Mouse (Mus musculus): ENCODE measurements around the gene Pkd1. TPM values are rescaled to one million over a fixed set of nuclear protein-coding genes. Genes with fewer than 3 reads are reported as not detected.

The Pkd1 gene
- polyA plus RNA-seq, 1 experiment, result 31.6 TPM

DNA sequence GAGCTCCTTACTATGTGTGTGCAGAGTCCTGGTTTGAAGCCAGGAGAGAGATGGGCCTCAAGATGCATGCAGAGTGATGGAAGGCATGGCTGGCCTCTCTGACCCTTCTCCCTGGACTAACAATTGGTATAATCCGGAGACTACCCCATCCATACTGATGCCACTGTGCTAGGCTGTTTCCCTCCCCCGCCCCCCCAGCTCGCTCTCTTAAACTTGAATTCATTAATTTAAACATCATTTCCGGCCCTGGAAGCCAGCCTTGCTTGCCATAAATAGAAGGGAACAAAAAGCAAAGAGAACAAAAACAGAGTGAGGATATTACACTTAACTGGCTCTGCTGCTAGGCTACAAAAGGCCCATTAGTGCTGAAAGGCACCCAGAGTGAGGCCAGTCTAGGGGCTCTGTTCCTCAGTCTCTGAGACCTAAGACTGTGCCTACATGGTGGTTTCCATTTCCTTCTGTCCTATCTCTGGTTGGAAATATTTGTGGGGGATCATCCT lies 9.0 kb downstream of the Pkd1 start:
- no peak overlapping the region for H3K27ac ChIP-seq (ENCODE audit: control insufficient read depth, insufficient read depth, low read depth, low read length)
- no peak overlapping the region for H3K4me3 ChIP-seq (ENCODE audit: control insufficient read depth, low read depth, low read length)
- TF ChIP-seq POLR2A (IDR thresholded peaks at IDR 0.05; ENCODE audit: control insufficient read depth, low read depth, low read length), result no peak

DNA sequence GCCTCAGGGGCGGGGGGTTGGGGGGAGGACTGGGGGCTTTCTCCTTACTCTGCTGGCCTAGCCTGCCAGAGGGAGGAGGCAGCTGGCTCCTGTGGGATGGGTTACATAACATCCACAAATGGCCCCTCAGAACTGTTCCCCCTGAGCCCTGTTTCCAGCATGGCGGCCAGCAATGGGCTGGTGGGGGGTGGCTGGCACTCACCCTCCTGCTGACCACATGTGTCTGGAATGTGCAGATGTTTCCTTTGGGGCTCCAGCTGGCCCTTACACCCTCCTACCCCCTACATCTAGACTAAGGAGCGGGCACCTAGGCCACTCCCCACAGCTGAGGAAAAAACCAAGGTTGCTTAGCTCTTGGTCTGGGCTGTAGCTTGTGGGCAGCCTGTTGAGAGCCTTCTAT lies 9.5 kb downstream of the Pkd1 start:
- Histone ChIP-seq H3K4me3 (ENCODE audit: control insufficient read depth, low read depth, low read length) (no peak overlapping the region), H3K27me3 (ENCODE audit: control insufficient read depth, insufficient read depth, low read length) (no peaks in the 10 kb centered on the region), H3K4me1 (ENCODE audit: control insufficient read depth, insufficient read depth, low read length) (no peaks in the 10 kb centered on the region), H3K36me3 (ENCODE audit: control insufficient read depth, insufficient read depth, low read length) (no peaks in the 10 kb centered on the region), H3K27ac (ENCODE audit: control insufficient read depth, insufficient read depth, low read depth, low read length) (no peak overlapping the region; the same call in 1 of the 2 replicates)
- no peak for TF ChIP-seq POLR2A (IDR thresholded peaks at IDR 0.05; ENCODE audit: control insufficient read depth, low read depth, low read length)
- TF ChIP-seq CTCF (IDR thresholded peaks at IDR 0.05; ENCODE audit: control insufficient read depth, insufficient read depth, insufficient replicate concordance, low read depth, low read length), result no peak

More for the DNA sequence above, 9.0 kb downstream of the Pkd1 start:
- Histone ChIP-seq H3K27me3 (ENCODE audit: control insufficient read depth, insufficient read depth, low read length) (no peaks in the 10 kb centered on the region), H3K36me3 (ENCODE audit: control insufficient read depth, insufficient read depth, low read length) (no peaks in the 10 kb centered on the region), H3K4me1 (ENCODE audit: control insufficient read depth, insufficient read depth, low read length) (no peaks in the 10 kb centered on the region)

DNA sequence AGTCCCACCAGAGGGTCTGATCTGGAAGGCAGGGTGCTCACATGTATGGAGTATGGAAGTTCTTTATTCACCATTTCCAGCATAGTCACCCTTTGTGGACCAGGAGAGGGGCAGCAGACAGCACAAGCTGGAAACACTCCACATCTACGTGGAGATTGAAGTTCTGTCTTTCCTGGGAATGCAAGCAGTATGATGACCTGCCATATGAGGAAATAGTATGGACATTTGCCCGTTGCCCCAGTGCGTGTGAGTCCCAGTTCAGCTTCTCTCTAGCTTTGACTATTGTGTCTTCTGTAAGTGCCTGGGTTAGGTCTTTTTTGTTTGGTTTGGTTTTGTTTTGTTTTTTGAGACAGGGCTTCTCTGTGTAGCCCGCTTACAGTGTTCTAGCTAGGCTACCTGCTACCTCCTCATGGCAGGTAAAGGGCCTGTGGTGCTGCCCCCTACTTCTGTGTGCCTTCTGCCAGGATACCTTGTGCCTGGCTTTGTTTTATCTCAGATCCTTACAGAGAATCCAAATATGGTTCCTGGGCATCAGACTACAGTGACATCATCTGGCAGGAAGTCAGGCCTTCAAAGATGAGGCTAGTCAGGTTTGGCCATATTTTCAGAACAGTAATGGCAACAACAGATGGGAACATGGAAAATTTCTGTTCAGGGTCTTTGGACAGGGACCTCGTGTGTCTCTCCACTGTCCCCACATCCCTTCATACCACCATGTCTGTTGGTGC lies 10.8 kb downstream of the Pkd1 start:
- no peak overlapping the region for H3K4me3 ChIP-seq (ENCODE audit: control insufficient read depth, low read depth, low read length)

GRCm38 (mm10) chr17:24561592-24561991 lies 12.0 kb downstream of the Pkd1 start:
- TF ChIP-seq CTCF (IDR thresholded peaks at IDR 0.05; ENCODE audit: control insufficient read depth, insufficient read depth, insufficient replicate concordance, low read depth, low read length) (no peak), POLR2A (IDR thresholded peaks at IDR 0.05; ENCODE audit: control insufficient read depth, low read depth, low read length) (no peak)
- no peaks in the 10 kb centered on the region; the same call in 1 of the 2 replicates for H3K36me3 ChIP-seq (ENCODE audit: control insufficient read depth, insufficient read depth, low read length)
- no peak overlapping the region for H3K4me3 ChIP-seq (ENCODE audit: control insufficient read depth, low read depth, low read length)
- no peaks in the 10 kb centered on the region for H3K4me1 ChIP-seq (ENCODE audit: control insufficient read depth, insufficient read depth, low read length)
- no peaks in the 10 kb centered on the region for H3K27me3 ChIP-seq (ENCODE audit: control insufficient read depth, insufficient read depth, low read length)
- H3K27ac ChIP-seq (ENCODE audit: control insufficient read depth, insufficient read depth, low read depth, low read length), result no peak overlapping the region

More for the DNA sequence above, 10.8 kb downstream of the Pkd1 start:
- Histone ChIP-seq H3K27me3 (ENCODE audit: control insufficient read depth, insufficient read depth, low read length) (no peaks in the 10 kb centered on the region), H3K4me1 (ENCODE audit: control insufficient read depth, insufficient read depth, low read length) (no peaks in the 10 kb centered on the region), H3K36me3 (ENCODE audit: control insufficient read depth, insufficient read depth, low read length) (no peaks in the 10 kb centered on the region; the same call in 1 of the 2 replicates), H3K27ac (ENCODE audit: control insufficient read depth, insufficient read depth, low read depth, low read length) (no peak overlapping the region)
- TF ChIP-seq POLR2A (IDR thresholded peaks at IDR 0.05; ENCODE audit: control insufficient read depth, low read depth, low read length), result no peak
- TF ChIP-seq CTCF (IDR thresholded peaks at IDR 0.05; ENCODE audit: control insufficient read depth, insufficient read depth, insufficient replicate concordance, low read depth, low read length), result no peak

DNA sequence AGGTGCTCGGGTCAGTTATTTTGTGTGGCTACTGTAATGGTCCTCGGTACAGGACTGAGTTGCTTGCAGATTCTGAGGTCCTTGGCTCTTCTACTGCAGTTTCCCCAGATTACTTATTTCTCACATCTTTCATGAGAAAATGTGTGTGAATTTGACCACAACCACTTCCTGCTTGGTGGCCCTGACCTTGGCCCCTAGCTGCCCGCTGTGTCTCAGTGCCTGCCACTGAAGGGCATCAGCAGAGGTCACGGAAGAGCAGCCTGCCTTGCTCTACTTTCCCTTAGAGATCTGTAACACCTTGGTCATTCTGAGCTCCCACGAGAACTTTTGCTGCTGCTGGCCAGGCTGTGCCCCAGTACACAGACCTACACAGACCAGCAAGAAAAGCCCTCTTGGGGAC lies 14.0 kb downstream of the Pkd1 start:
- Histone ChIP-seq H3K27ac (ENCODE audit: control insufficient read depth, insufficient read depth, low read depth, low read length) (no peak overlapping the region), H3K4me3 (ENCODE audit: control insufficient read depth, low read depth, low read length) (no peak overlapping the region), H3K27me3 (ENCODE audit: control insufficient read depth, insufficient read depth, low read length) (no peaks in the 10 kb centered on the region), H3K36me3 (ENCODE audit: control insufficient read depth, insufficient read depth, low read length) (no peaks in the 10 kb centered on the region; the same call in 1 of the 2 replicates), H3K4me1 (ENCODE audit: control insufficient read depth, insufficient read depth, low read length) (no peaks in the 10 kb centered on the region)
- TF ChIP-seq CTCF (IDR thresholded peaks at IDR 0.05; ENCODE audit: control insufficient read depth, insufficient read depth, insufficient replicate concordance, low read depth, low read length) (no peak), POLR2A (IDR thresholded peaks at IDR 0.05; ENCODE audit: control insufficient read depth, low read depth, low read length) (no peak)

DNA sequence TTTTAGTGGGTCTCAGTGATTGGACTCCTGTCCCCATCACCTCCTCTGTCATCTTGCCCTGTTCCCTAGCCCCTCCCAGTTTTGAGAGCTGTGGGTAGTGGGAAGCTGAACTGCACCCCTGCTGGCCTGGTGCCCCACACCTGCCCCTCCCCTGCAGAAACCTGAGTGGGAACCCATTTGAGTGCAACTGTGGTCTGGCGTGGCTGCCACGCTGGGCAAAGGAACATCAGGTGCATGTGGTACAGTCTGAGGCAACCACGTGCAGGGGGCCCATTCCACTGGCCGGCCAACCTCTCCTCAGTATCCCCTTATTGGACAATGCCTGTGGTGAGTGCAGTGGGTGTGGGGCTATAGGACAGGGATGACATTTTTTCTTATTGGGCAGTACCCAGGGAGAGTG lies 14.8 kb downstream of the Pkd1 start:
- no peak overlapping the region for H3K4me3 ChIP-seq (ENCODE audit: control insufficient read depth, low read depth, low read length)
- H3K27me3 ChIP-seq (ENCODE audit: control insufficient read depth, insufficient read depth, low read length), result no peaks in the 10 kb centered on the region
- no peaks in the 10 kb centered on the region for H3K4me1 ChIP-seq (ENCODE audit: control insufficient read depth, insufficient read depth, low read length)
- no peak overlapping the region for H3K27ac ChIP-seq (ENCODE audit: control insufficient read depth, insufficient read depth, low read depth, low read length)
- TF ChIP-seq CTCF (IDR thresholded peaks at IDR 0.05; ENCODE audit: control insufficient read depth, insufficient read depth, insufficient replicate concordance, low read depth, low read length) (no peak), POLR2A (IDR thresholded peaks at IDR 0.05; ENCODE audit: control insufficient read depth, low read depth, low read length) (no peak)
- H3K36me3 ChIP-seq (ENCODE audit: control insufficient read depth, insufficient read depth, low read length), result peaks cover under 1% of the 10 kb centered on the region; the same call in 1 of the 2 replicates

- H3K36me3 ChIP-seq (ENCODE audit: control insufficient read depth, insufficient read depth, low read length), result peaks cover 2% of the 10 kb centered on the region; the same call in 1 of the 2 replicates
- TF ChIP-seq POLR2A (IDR thresholded peaks at IDR 0.05; ENCODE audit: control insufficient read depth, low read depth, low read length) (no peak), CTCF (IDR thresholded peaks at IDR 0.05; ENCODE audit: control insufficient read depth, insufficient read depth, insufficient replicate concordance, low read depth, low read length) (no peak)
- H3K4me3 ChIP-seq (ENCODE audit: control insufficient read depth, low read depth, low read length), result no peak overlapping the region
- no peaks in the 10 kb centered on the region for H3K27me3 ChIP-seq (ENCODE audit: control insufficient read depth, insufficient read depth, low read length)
- H3K27ac ChIP-seq (ENCODE audit: control insufficient read depth, insufficient read depth, low read depth, low read length), result no peak overlapping the region
- no peaks in the 10 kb centered on the region for H3K4me1 ChIP-seq (ENCODE audit: control insufficient read depth, insufficient read depth, low read length)
These were observed 15.5 kb downstream of the Pkd1 start for GRCm38 (mm10) chr17:24565092-24565491.

Measured in testis, adult 2 months (tissue).